Mouse (Mus musculus): ENCODE measurements at regions not wholly inside any gene's neighbourhood (a gene's known extent, or its start where the extent isn't known, plus 50 kb on each side); places are given as distances from the start of the nearest gene placed in this dataset.

DNA sequence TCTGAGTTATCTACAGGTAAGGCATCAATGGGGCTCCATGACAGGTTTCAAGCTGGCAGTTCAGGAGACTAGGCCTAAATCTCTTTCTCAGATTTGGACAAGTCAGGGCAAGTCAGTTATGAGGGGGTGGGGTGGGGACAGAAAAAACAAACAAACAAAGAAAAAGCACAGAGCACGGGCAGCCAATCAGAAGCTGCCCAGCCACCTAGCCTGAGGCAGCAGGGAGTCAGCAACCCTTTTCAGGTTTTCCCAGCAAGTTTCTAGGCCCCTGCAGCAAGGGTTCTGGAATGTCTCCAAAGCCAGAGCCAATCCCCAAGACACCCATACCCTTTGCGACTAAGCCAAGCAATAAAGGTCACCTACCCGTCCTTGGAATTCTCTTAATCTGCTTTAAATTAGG lies 664.6 kb upstream of the Atxn7l3b start:
- TF ChIP-seq EP300 (IDR thresholded peaks at IDR 0.05; ENCODE audit: insufficient read depth, low read depth, low read length) (no peak), POLR2A (IDR thresholded peaks at IDR 0.05; ENCODE audit: insufficient read depth, low read length) (no peak)
